Mouse (Mus musculus): ENCODE measurements around the gene Pdxp. TPM values are rescaled to one million over a fixed set of nuclear protein-coding genes. Genes with fewer than 3 reads are reported as not detected.

The Pdxp gene
- total and polyA plus RNA-seq, 3 experiments, result 21.5 to 25.4 TPM; not detected in 1

DNA sequence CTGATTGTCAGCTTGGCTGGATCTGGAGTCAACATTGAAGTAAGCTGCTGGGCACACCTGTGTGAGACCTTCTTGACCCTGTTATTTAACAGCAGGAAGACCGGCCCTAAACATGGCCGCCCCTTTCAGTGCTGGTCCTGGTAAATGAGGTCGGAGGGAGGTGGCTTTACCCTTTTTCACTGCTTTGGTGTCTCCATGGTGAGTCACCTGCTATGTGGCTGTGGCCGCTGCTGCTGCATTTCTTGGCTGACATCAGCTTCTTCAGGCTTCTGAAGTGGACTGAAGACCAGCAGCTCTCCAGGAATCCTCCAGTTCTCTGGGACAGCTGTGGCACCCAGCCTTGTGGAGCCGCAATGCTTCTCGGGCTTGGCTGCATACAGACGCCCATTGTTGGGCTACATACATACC is 44.9 kb upstream of the Pdxp start:
- H3K9me3 ChIP-seq (replicated peaks; ENCODE audit: insufficient read depth, low read length), result no peaks in the 10 kb centered on the region
- no peak overlapping the region for H3K27ac ChIP-seq (ENCODE audit: control insufficient read depth, low read depth, low read length)
- no peaks in the 10 kb centered on the region for H3K27me3 ChIP-seq (ENCODE audit: control insufficient read depth in 1 of 2, insufficient read depth in 2 of 2, low read length in 2 of 2)
- peaks cover 0 to 2% of the 10 kb centered on the region in 2 experiments; a peak in 1 of 4 replicates for H3K36me3 ChIP-seq (ENCODE audit: control insufficient read depth in 1 of 2, insufficient read depth in 2 of 2, low read length in 2 of 2)
- H3K4me1 ChIP-seq (ENCODE audit: control insufficient read depth in 1 of 2, insufficient read depth in 2 of 2, low read length in 2 of 2), result peaks cover 4 to 6% of the 10 kb centered on the region in 2 experiments
- DNase-seq (ENCODE audit: low read depth, low spot score), result no peak
- no peak overlapping the region for H3K9ac ChIP-seq (ENCODE audit: control insufficient read depth, low read depth, low read length, poor library complexity, severe bottlenecking)
- H3K79me2 ChIP-seq (ENCODE audit: control insufficient read depth, insufficient read depth, low read length, poor library complexity), result no peaks in the 10 kb centered on the region
- TF ChIP-seq EP300 (IDR thresholded peaks at IDR 0.05; ENCODE audit: low read depth in 1 of 2, low read length in 2 of 2), result no peak
- no peak for TF ChIP-seq KAT2A (conservative IDR thresholded peaks at IDR 0.05; ENCODE audit: low read depth, low read length)
- TF ChIP-seq JUND (IDR thresholded peaks at IDR 0.05; ENCODE audit: low read depth, low read length), result no peak
- no peak for TF ChIP-seq MEF2A (IDR thresholded peaks at IDR 0.05; ENCODE audit: extremely low read depth, insufficient replicate concordance, low read depth, low read length, poor library complexity, severe bottlenecking)
- TF ChIP-seq TCF12 (IDR thresholded peaks at IDR 0.05; ENCODE audit: low read depth, low read length), result no peak
- TF ChIP-seq USF2 (IDR thresholded peaks at IDR 0.05; ENCODE audit: borderline replicate concordance in 1 of 2, insufficient read depth in 1 of 2, low read depth in 1 of 2, low read length in 2 of 2), result no peak
- no peak for TF ChIP-seq ZKSCAN1 (IDR thresholded peaks at IDR 0.05; ENCODE audit: low read depth, low read length)
- TF ChIP-seq NELFE (IDR thresholded peaks at IDR 0.05; ENCODE audit: low read depth, low read length), result no peak
- TF ChIP-seq ZC3H11A (IDR thresholded peaks at IDR 0.05; ENCODE audit: low read depth, low read length), result no peak
- no peak for TF ChIP-seq RAD21 (IDR thresholded peaks at IDR 0.05; ENCODE audit: low read depth, low read length)
- H3K4me3 ChIP-seq (ENCODE audit: control insufficient read depth in 1 of 2, insufficient read depth in 1 of 2, low read depth in 2 of 2, low read length in 2 of 2), result no peak overlapping the region

DNA sequence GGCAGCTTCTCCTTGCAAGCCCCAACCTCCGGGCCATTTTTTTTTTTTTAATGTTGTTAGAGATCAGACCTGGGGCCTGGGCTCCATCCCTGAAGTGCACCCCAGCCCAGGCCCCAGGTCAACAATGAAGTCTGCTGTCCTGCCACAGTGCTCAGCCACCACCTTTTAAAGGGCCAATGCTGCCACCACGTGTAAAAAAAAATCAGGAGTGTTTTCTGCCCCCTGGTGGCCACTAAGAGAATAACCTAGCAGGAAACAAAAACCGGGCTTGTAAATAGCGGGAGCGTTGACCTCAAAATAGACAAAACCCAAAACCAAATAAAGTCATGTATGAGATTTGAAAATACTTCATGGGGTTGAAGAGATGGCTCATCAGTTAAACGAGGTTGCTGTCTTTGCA is 43.9 kb upstream of the Pdxp start:
- H3K9me3 ChIP-seq (replicated peaks; ENCODE audit: insufficient read depth, low read length), result no peaks in the 10 kb centered on the region
- H3K27me3 ChIP-seq (ENCODE audit: control insufficient read depth in 1 of 2, insufficient read depth in 2 of 2, low read length in 2 of 2), result no peaks in the 10 kb centered on the region
- TF ChIP-seq MAX (IDR thresholded peaks at IDR 0.05; ENCODE audit: low read length), result peak; percentile 94
- peak; percentile 49; the same call in 1 of the 2 replicates for TF ChIP-seq HCFC1 (IDR thresholded peaks at IDR 0.05; ENCODE audit: low read depth, low read length)
- TF ChIP-seq POLR2A (IDR thresholded peaks at IDR 0.05; ENCODE audit: control insufficient read depth in 1 of 2, insufficient read depth in 1 of 2, low read depth in 1 of 2, low read length in 2 of 2, poor library complexity in 1 of 2), result no peak
- peak; percentile 92 for TF ChIP-seq SIN3A (IDR thresholded peaks at IDR 0.05; ENCODE audit: low read length)
- no peak for TF ChIP-seq GATA1 (IDR thresholded peaks at IDR 0.05; ENCODE audit: low read depth, low read length)
- TF ChIP-seq SMC3 (IDR thresholded peaks at IDR 0.05; ENCODE audit: low read depth, low read length), result peak; percentile 80
- TF ChIP-seq ZNF384 (IDR thresholded peaks at IDR 0.05; ENCODE audit: low read depth, low read length), result peak; percentile 92
- TF ChIP-seq GABPA (IDR thresholded peaks at IDR 0.05; ENCODE audit: low read depth, low read length), result no peak
- peak; percentile 55 to 91 (median 68) for TF ChIP-seq CTCF (IDR thresholded peaks at IDR 0.05 in 2 of 3, conservative IDR thresholded peaks at IDR 0.05 in 1 of 3; ENCODE audit: control insufficient read depth in 1 of 3, insufficient read depth in 1 of 3, low read depth in 2 of 3, low read length in 3 of 3, poor library complexity in 1 of 3, severe bottlenecking in 1 of 3)
- no peak for TF ChIP-seq EP300 (IDR thresholded peaks at IDR 0.05; ENCODE audit: low read depth in 1 of 2, low read length in 2 of 2)
- TF ChIP-seq RAD21 (IDR thresholded peaks at IDR 0.05; ENCODE audit: low read depth, low read length), result peak; percentile 45
- TF ChIP-seq MXI1 (IDR thresholded peaks at IDR 0.05; ENCODE audit: low read depth, low read length), result peak; percentile 98
- peak; percentile 99 for TF ChIP-seq MYC (IDR thresholded peaks at IDR 0.05; ENCODE audit: low read depth, low read length)
- TF ChIP-seq ZC3H11A (IDR thresholded peaks at IDR 0.05; ENCODE audit: low read depth, low read length), result peak; percentile 32; the same call in 1 of the 2 replicates
- TF ChIP-seq ELF1 (IDR thresholded peaks at IDR 0.05; ENCODE audit: low read depth, low read length), result 0 out of 2 replicates have a peak, but pooled peaks have one; percentile 33
- peak; percentile 60 for TF ChIP-seq USF1 (IDR thresholded peaks at IDR 0.05; ENCODE audit: low read depth, low read length)
- H3K9ac ChIP-seq (ENCODE audit: control insufficient read depth, low read depth, low read length, poor library complexity, severe bottlenecking), result peak overlapping the region; percentile 51
- peak; percentile 85 for DNase-seq (ENCODE audit: low read depth, low spot score)
- H3K79me2 ChIP-seq (ENCODE audit: control insufficient read depth, insufficient read depth, low read length, poor library complexity), result no peaks in the 10 kb centered on the region
- peaks cover 0 to 2% of the 10 kb centered on the region in 2 experiments; a peak in 1 of 4 replicates for H3K4me1 ChIP-seq (ENCODE audit: control insufficient read depth in 1 of 2, insufficient read depth in 2 of 2, low read length in 2 of 2)
- H3K4me3 ChIP-seq (ENCODE audit: control insufficient read depth in 1 of 2, insufficient read depth in 1 of 2, low read depth in 2 of 2, low read length in 2 of 2), result no peak overlapping the region
- no peak overlapping the region for H3K27ac ChIP-seq (ENCODE audit: control insufficient read depth, low read depth, low read length)
- peaks cover 0 to 2% of the 10 kb centered on the region in 2 experiments; a peak in 1 of 4 replicates for H3K36me3 ChIP-seq (ENCODE audit: control insufficient read depth in 1 of 2, insufficient read depth in 2 of 2, low read length in 2 of 2)

All from MEL (cell line).